Mouse (Mus musculus): ENCODE measurements at regions not wholly inside any gene's neighbourhood (a gene's known extent, or its start where the extent isn't known, plus 50 kb on each side); places are given as distances from the start of the nearest gene placed in this dataset.

DNA sequence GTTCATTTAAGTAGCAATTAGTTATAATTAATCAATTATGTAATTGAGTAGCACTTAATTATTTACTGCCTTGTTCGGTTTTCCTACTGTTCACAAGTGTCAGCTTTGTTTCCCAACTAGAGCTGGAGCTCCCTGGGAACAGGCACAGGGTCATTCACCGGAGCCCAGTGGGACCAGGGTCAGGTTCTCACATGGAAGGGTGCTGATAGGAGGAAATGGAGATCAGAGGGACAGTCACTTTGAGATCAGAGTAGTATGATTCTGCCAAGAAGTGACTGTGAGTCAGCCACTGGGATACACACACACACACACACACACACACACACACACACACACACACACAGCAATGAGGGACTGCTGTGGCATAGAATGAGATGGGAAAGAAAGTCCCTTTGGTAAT, 176.4 kb upstream of the Klhl29 start:
- no peak overlapping the region for H3K27ac ChIP-seq (ENCODE audit: poor library complexity, severe bottlenecking)
- H3K9me3 ChIP-seq (replicated peaks) = no peaks in the 10 kb centered on the region
- no peaks in the 10 kb centered on the region for H3K27me3 ChIP-seq (replicated peaks)
- WGBS = 46% methylated on average over 2 of the region's 2 CpGs
- H3K4me2 ChIP-seq = no peak overlapping the region
- H3K9ac ChIP-seq = no peak overlapping the region
- H3K4me1 ChIP-seq (replicated peaks) = no peaks in the 10 kb centered on the region
- H3K36me3 ChIP-seq = no peaks in the 10 kb centered on the region
- ATAC-seq (ENCODE audit: insufficient number of reproducible peaks, low FRiP score) = no peak
- no peak overlapping the region for H3K4me3 ChIP-seq

DNA sequence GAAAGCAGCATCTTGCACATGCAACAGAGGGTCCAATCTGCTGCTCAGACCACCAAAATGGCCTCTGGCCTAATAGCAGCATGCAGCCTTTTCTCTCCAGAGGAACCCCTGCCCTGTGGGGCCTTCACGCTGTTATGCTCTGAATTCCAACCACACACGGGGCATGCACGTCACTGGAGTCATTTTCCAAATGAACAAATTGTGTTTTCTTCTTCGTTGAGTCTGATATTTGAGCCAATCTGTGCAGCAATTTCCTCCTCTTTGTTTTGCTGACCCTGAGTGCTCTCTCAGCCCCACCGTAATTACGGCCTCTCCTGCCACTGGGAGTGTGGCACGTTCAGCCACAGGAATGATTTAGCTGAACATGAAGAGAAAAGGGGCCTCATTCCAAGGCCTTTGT, 174.3 kb upstream of the Klhl29 start:
- ATAC-seq (ENCODE audit: insufficient number of reproducible peaks, low FRiP score) = no peak
- Histone ChIP-seq H3K4me2 (no peak overlapping the region), H3K27ac (ENCODE audit: poor library complexity, severe bottlenecking) (no peak overlapping the region), H3K9me3 (replicated peaks) (no peaks in the 10 kb centered on the region), H3K36me3 (no peaks in the 10 kb centered on the region), H3K4me3 (no peak overlapping the region), H3K9ac (no peak overlapping the region), H3K4me1 (replicated peaks) (no peaks in the 10 kb centered on the region), H3K27me3 (replicated peaks) (no peaks in the 10 kb centered on the region)
- WGBS = 69% methylated on average over 7 of the region's 7 CpGs

DNA sequence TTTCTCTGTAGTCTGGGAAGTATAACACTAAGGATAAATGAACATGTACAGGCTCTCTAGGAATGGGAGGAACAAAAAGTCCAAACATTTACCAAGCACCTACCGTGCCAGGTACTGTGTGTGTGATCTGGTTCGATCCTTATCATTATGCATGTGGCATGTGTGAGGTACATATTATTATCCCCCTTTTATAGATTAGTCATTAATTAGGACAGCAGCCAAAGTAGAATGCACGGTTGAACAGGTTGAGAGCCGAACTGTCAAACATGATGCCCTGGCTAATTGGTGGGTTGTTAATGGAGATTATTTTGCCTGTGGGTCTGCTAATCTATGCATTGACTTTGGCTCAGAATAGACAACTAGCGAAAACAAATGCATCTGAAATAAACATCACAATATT, 172.2 kb upstream of the Klhl29 start:
- Histone ChIP-seq H3K9ac (no peak overlapping the region), H3K9me3 (replicated peaks) (no peaks in the 10 kb centered on the region), H3K27ac (ENCODE audit: poor library complexity, severe bottlenecking) (no peak overlapping the region), H3K4me2 (no peak overlapping the region), H3K27me3 (replicated peaks) (no peaks in the 10 kb centered on the region), H3K36me3 (no peaks in the 10 kb centered on the region), H3K4me3 (no peak overlapping the region), H3K4me1 (replicated peaks) (no peaks in the 10 kb centered on the region)
- ATAC-seq (ENCODE audit: insufficient number of reproducible peaks, low FRiP score) = no peak
- WGBS = 82% methylated on average over 5 of the region's 5 CpGs

DNA sequence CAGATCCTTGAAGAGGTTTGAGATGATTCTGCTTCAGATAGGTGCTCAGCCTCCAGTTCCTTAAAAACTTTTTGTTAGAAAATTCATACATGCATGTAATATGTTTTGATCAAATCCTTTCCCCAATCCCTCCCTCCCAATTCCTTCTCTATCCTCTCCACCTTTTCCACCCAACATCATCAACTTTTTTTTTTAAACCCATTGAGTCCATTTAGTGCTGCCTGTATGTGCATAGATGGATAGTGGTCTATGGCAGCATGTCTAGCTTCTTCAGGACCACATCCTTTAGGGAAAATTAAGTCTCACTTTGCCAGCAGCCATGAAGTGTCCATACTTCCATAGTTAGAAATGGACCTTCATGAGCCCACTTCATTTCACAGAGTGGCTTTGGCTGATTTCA, 167.2 kb upstream of the Klhl29 start:
- H3K9me3 ChIP-seq (replicated peaks) = no peaks in the 10 kb centered on the region
- no peak for ATAC-seq (ENCODE audit: insufficient number of reproducible peaks, low FRiP score)
- H3K9ac ChIP-seq = no peak overlapping the region
- no peak overlapping the region for H3K27ac ChIP-seq (ENCODE audit: poor library complexity, severe bottlenecking)
- no peaks in the 10 kb centered on the region for H3K36me3 ChIP-seq
- no peak overlapping the region for H3K4me2 ChIP-seq
- H3K27me3 ChIP-seq (replicated peaks) = no peaks in the 10 kb centered on the region
- no peak overlapping the region for H3K4me3 ChIP-seq
- H3K4me1 ChIP-seq (replicated peaks) = no peaks in the 10 kb centered on the region

DNA sequence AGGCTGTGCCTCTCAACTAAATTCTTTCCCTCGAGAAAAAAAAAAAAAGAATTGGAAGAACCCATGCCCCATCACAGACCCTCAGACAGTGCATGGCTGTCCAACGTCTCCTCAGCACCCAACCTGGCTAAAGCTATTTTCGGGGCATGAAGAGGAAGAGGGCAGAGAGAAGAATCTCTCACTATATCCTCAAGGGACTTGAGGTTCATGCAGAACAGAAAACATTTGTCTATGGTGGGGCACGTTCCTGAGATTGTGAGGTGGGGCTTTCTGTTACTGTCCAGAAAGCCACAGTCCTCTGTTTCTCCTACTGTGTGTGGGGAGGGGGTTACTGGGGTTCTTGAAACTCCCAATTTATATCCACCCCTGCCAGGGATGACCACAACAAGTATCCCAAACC, 120.8 kb upstream of the Klhl29 start:
- Histone ChIP-seq H3K4me2 (no peak overlapping the region), H3K9me3 (replicated peaks) (no peaks in the 10 kb centered on the region), H3K27me3 (replicated peaks) (no peaks in the 10 kb centered on the region), H3K4me3 (no peak overlapping the region), H3K4me1 (replicated peaks) (peaks cover 5% of the 10 kb centered on the region; the same call in 1 of the 2 replicates), H3K36me3 (no peaks in the 10 kb centered on the region), H3K9ac (no peak overlapping the region), H3K27ac (ENCODE audit: poor library complexity, severe bottlenecking) (no peak overlapping the region)
- ATAC-seq (ENCODE audit: insufficient number of reproducible peaks, low FRiP score) = no peak
- 51% methylated on average over 4 of the region's 4 CpGs for WGBS

DNA sequence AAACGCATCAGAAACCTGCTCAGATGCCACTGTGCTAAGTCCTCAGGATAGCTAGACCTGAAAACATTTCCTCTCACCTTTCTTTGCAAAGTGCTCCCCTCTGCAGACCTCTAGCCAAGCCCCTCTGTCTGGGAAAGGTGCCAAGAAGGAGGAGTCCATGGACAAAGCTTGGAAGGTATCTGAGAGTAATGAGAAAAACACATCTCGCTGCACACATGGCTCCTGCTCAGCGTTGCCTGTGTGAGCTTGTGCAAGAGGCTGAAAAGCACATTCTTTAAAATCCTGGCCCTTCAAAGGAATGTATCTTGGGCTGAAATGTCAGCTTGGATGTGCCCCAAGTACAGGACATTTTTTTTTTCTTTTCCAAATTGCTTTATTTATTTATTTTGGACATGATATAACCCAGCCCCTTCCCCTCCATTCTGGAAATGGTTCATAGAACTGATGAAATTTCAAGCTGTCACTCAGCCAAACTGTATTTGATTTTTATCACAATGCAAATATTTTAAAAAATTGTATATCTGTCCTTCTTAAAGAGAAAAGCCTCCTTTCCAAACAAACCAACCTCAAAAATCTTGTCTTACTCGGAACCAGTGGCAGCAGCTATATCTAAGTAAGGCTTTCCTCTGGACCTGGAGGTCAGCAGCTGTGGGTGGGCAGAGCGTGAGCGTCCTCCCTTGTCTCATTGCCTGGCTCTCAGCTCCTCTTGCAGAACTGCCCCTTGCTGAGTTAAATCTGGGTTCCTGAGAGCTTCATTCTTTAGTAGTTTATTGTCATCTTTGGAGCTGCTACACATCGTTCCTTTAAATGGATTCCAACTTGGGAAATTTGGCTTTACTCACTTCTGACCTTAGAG, 119.4 kb upstream of the Klhl29 start:
- H3K4me1 ChIP-seq (replicated peaks) = peaks cover 5% of the 10 kb centered on the region; the same call in 1 of the 2 replicates
- H3K4me2 ChIP-seq = no peak overlapping the region
- H3K9me3 ChIP-seq (replicated peaks) = no peaks in the 10 kb centered on the region
- H3K27ac ChIP-seq (ENCODE audit: poor library complexity, severe bottlenecking) = no peak overlapping the region
- WGBS = 45% methylated on average over 7 of the region's 7 CpGs
- no peak overlapping the region for H3K4me3 ChIP-seq
- no peaks in the 10 kb centered on the region for H3K36me3 ChIP-seq
- H3K9ac ChIP-seq = no peak overlapping the region
- no peak for ATAC-seq (ENCODE audit: insufficient number of reproducible peaks, low FRiP score)
- no peaks in the 10 kb centered on the region for H3K27me3 ChIP-seq (replicated peaks)

DNA sequence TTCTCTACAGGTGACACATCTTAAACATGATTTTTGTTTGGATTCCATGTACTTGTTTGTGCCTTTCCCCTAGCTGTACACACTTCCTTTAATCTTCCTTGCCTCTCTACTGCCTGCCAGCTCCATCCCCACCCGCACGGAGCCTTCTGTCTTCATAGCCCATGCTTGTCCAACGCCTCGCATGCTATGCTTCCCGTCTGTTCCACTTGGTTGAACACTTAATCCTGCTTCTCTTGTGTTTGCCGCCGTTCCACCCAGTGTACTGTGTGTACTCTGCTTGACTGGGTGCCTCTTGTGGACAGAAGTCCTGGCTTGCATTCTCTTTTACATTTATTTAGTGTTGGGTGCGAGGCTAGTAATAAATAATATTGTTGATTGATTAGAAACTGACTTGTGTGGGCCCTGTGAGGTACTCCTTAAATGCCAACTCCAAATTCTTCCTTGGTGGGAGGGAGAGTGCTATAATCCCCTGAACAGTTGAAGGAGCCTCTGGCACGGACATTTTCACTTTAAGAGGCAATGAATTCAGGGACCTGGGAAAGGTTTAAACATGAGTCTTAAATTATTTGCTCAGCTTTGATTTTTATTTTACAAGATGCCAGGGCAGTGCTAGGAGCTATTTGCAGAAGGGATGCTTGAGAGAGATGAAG, 88.9 kb upstream of the Klhl29 start:
- H3K27me3 ChIP-seq (replicated peaks) = no peaks in the 10 kb centered on the region
- H3K9me3 ChIP-seq (replicated peaks) = no peaks in the 10 kb centered on the region
- H3K36me3 ChIP-seq = no peaks in the 10 kb centered on the region
- no peak overlapping the region for H3K4me3 ChIP-seq
- H3K4me1 ChIP-seq (replicated peaks) = peaks cover 14% of the 10 kb centered on the region
- no peak overlapping the region for H3K9ac ChIP-seq
- WGBS = 80% methylated on average over 9 of the region's 9 CpGs
- ATAC-seq (ENCODE audit: insufficient number of reproducible peaks, low FRiP score) = no peak
- no peak overlapping the region for H3K27ac ChIP-seq (ENCODE audit: poor library complexity, severe bottlenecking)
- no peak overlapping the region for H3K4me2 ChIP-seq

DNA sequence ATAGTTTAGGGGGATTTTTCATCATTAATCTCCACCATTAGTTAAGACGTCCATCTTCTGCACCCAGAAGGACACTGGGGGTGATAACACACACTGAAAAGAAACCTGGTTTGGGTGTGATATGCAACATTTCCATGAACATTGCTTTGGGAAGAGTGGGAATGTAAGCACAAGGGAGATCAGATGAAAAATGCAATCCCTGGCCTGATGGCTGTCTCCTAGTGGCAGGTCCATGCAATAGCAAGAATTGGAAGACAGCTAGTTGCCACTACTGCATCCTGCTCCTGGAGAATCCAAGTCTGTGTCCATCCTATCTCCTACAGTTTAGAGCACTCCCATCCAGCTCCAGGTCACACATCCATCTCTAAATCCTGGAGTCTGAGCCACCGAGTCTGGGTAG, 77.7 kb upstream of the Klhl29 start:
- Histone ChIP-seq H3K36me3 (no peaks in the 10 kb centered on the region), H3K4me3 (no peak overlapping the region), H3K27ac (ENCODE audit: poor library complexity, severe bottlenecking) (no peak overlapping the region), H3K4me1 (replicated peaks) (no peaks in the 10 kb centered on the region), H3K27me3 (replicated peaks) (no peaks in the 10 kb centered on the region; the same call in 1 of the 2 replicates), H3K9me3 (replicated peaks) (no peaks in the 10 kb centered on the region), H3K4me2 (no peak overlapping the region), H3K9ac (no peak overlapping the region)
- no peak for ATAC-seq (ENCODE audit: insufficient number of reproducible peaks, low FRiP score)
- WGBS = 73% methylated on average over 2 of the region's 2 CpGs

DNA sequence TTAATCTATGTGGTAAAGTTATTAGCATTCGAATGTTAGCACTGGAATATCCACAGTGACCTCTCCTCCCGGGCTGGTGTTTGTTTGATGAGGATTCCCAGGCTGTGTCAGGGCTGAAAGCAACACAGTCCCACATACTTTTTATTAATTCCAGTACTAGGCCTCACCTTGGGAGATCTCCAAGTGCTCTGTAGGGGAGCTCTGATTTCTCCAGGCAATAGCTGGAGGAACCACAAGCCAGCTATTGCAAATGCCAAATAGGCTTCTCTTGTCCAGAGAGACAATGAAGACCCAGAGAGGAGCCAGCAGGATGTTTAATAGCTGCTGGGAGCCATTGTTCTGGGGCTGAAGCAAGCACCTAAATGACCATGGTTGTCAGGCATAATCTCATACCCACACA, 68.2 kb upstream of the Klhl29 start:
- WGBS = 62% methylated on average over 2 of the region's 2 CpGs
- no peaks in the 10 kb centered on the region for H3K9me3 ChIP-seq (replicated peaks)
- no peaks in the 10 kb centered on the region for H3K36me3 ChIP-seq
- H3K9ac ChIP-seq = no peak overlapping the region
- no peak overlapping the region for H3K4me2 ChIP-seq
- H3K27me3 ChIP-seq (replicated peaks) = no peaks in the 10 kb centered on the region
- no peak overlapping the region for H3K27ac ChIP-seq (ENCODE audit: poor library complexity, severe bottlenecking)
- H3K4me3 ChIP-seq = no peak overlapping the region
- no peak for ATAC-seq (ENCODE audit: insufficient number of reproducible peaks, low FRiP score)
- H3K4me1 ChIP-seq (replicated peaks) = peaks cover 3% of the 10 kb centered on the region; the same call in 1 of the 2 replicates

DNA sequence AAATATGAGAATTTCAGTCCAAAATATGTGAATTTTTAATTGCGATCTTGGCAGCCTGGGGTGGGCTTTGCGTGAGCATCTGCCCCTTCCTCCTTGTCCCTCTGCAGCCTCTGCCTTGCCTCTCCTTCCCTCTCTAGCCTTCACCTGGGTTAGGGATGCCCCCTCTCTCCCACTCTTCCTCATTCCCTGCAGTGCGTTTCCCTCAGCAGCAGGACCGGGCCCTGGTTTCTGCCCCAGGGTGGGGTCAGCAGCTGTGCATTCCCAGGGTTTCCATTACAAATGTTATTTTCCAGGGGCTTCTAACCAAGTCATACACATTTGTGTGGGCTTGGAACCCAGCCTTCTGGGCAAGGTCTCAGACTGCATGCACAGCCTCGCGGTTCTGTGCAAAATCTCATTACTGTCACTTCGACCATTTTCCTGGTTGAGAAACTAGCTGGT, 67.6 kb upstream of the Klhl29 start:
- WGBS = 79% methylated on average over 7 of the region's 7 CpGs
- Histone ChIP-seq H3K27me3 (replicated peaks) (no peaks in the 10 kb centered on the region), H3K36me3 (no peaks in the 10 kb centered on the region), H3K4me1 (replicated peaks) (peaks cover 3% of the 10 kb centered on the region; the same call in 1 of the 2 replicates), H3K9ac (no peak overlapping the region), H3K27ac (ENCODE audit: poor library complexity, severe bottlenecking) (no peak overlapping the region), H3K9me3 (replicated peaks) (no peaks in the 10 kb centered on the region), H3K4me3 (no peak overlapping the region), H3K4me2 (no peak overlapping the region)
- ATAC-seq (ENCODE audit: insufficient number of reproducible peaks, low FRiP score) = no peak

DNA sequence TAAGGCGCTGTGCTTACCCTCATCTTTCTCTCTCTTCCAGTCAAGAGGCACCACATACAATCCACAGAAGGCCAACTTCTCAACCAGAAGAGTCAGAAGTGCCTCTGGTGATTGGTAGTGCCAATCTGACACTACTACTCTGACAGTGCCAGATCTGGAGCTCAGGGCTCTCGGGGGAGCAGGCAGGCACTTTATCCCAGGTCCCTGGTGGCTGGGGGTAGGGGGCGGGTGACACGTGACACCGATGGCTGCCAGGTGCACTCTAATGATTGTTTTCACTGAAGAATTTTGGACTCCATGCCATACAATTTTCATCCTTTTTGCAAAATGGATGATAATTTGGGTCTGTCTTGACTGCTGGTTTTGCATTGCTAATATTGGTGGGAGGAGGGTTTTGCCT, 67.2 kb upstream of the Klhl29 start:
- Histone ChIP-seq H3K27ac (ENCODE audit: poor library complexity, severe bottlenecking) (no peak overlapping the region), H3K9ac (no peak overlapping the region), H3K36me3 (no peaks in the 10 kb centered on the region), H3K4me3 (no peak overlapping the region), H3K4me2 (no peak overlapping the region), H3K9me3 (replicated peaks) (no peaks in the 10 kb centered on the region), H3K4me1 (replicated peaks) (peaks cover 3% of the 10 kb centered on the region; the same call in 1 of the 2 replicates), H3K27me3 (replicated peaks) (no peaks in the 10 kb centered on the region)
- 79% methylated on average over 5 of the region's 5 CpGs for WGBS
- no peak for ATAC-seq (ENCODE audit: insufficient number of reproducible peaks, low FRiP score)
